Mouse (Mus musculus) splenic B cell, adult 2 months (primary cell): ENCODE data around the gene Leng1.
"Not testable (repeated sequence)": the region's sequence is repeated elsewhere in the genome, so short reads cannot be mapped to it uniquely, and the experiment has no call there.

Experiments used
- DNase-seq: peaks from one replicate; pipeline ENCODE4 v3.0.0-alpha.2; 2011; ENCODE audit warnings: low read depth, low spot score
- H3K27me3 ChIP-seq: 2 replicates; pipeline ENCODE4 v1.6.1; 2012; ENCODE audit warnings: mild to moderate bottlenecking, low read length, moderate library complexity, mixed read lengths; ENCODE audit not compliant: control insufficient read depth, poor library complexity, insufficient read depth, severe bottlenecking
- H3K36me3 ChIP-seq: 2 replicates; pipeline ENCODE4 v1.6.1; 2012; ENCODE audit warnings: mild to moderate bottlenecking, low read length, moderate library complexity, mixed read lengths; ENCODE audit not compliant: control insufficient read depth, poor library complexity, insufficient read depth, severe bottlenecking

Leng1 gene

DNA sequence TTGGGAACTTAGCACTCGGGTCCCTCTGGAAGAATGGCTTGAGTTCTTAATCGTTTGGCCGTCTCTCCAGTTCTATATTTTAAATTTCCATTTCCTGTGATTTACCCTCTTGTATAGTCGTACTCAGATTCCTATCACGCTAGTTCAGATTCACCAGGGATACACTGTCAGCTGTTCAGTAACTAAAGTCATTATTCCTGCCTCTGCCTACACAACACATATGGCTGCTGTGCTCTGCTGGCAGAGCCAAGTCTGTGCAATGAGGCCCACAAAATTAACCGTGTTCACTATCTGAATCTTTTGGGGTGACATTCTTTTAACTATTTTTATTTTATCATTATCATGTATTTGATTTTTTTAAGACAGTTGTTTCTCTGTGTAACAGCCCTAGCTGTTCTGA is 32.8 kb upstream of the Leng1 start:
- H3K27me3 ChIP-seq, result no peaks in the 10 kb centered on the region
- peaks cover 4% of the 10 kb centered on the region for H3K36me3 ChIP-seq
- no peak for DNase-seq

DNA sequence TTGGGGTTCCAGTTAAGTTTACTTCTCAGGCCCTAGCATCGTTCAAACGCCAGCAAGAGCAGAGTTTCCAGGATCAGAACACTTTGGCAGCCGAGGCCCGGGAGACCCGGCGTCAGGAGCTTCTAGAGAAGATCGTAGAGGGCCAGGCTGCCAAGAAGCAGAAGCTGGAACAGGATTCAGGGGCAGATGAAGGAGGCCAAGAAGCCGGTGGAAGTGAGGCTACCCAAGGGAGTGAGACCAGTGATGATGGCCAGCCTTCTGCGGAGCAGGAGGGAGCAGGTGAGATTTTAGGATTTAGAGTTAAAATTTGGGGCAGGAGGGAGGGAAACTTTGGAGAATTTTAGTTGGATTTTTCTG is 29.3 kb upstream of the Leng1 start:
- H3K36me3 ChIP-seq, DNase-seq, H3K27me3 ChIP-seq: not testable (repeated sequence)

DNA sequence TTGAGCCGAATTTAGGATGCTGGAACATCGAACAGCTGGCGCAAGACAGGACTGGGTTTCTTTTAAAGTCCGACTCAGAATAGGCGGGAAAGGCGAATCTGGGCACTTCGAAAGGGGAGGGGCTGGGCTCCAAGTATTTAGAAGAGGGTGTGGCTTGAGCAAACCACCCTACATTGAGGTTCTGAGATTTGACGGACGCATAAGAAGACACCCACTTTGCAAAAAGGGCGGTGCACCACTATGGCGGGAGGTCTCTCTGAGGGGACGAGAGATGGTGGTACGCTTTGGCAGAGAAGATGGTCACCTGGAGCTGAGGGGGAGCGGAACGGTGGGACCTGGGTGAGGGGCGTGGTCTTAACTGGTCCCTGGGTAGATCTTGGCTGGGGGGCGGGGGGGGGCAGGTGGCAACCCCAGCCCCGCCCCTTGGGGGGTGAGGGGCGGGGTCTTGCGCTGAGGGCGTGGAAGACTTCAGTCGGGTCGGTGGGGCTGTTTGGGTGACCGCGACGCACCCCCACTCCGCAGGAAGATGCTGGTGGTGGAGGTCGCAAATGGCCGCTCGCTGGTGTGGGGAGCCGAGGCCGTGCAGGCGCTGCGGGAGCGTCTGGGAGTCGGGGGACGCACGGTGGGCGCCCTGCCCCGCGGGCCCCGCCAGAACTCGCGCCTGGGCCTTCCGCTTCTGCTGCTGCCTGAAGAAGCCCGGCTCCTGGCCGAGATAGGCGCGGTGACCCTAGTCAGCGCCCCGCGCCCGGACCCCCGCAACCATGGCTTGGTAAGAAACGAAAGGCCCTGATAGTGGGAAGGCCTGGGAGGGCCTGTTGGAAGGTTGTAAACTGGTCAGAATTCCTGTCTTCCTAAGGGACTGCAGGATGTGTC is 28.7 kb upstream of the Leng1 start:
- Histone ChIP-seq H3K36me3 (peaks cover 7% of the 10 kb centered on the region), H3K27me3 (no peaks in the 10 kb centered on the region)
- DNase-seq, result peak; percentile 89

DNA sequence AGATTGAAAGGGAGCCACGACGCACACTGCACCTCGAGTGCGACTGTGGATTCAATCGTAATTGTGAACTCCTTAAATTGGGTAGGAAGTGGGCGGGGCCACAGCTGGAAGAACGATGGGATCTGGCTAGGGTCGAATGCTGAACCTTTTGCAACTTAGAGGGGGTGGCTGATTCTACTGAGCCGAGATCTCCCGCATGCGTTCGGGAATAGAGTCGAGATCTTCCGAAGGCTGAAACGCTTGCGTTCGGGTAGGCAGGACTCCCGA is 28.1 kb upstream of the Leng1 start:
- no peaks in the 10 kb centered on the region for H3K27me3 ChIP-seq
- DNase-seq, result no peak
- peaks cover 7% of the 10 kb centered on the region for H3K36me3 ChIP-seq

DNA sequence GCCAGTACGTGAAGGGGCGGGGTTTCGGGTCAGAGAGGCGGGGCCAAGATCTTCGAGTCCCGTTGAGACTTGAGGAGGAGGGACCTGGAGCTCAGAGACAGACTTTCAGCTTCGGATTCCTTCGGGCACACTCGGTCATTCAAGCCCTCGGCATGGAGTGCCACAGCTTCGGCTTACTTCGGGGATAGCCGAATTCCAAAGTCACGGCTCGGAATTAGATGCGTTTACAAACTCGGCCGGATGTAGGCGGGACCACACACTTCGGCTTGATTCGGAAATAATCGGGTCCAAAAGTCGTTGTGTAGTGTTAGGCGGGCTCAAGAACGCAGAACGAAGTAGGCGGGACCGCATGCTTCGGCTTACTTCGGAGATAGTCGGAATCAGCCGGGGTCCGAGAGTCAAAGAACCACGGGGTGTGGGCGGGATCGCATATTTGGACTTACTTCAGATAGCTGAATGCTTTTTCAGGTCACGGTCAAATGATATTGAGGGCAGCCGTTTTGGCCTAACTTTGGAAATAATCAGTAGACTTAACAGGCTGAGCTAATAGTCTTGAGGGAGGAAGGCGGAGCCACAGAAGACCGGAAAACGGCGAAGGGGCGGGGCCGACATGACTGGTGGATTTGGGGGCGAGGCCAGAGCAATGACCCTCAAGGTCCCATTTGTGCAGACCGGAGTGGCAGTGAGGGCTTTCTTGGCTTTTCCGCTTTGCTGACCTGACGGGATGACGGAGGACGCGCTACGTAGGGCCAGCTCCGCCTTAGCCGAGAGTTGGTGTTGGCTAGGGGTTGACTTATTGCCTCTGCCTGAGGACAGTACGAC is 27.6 kb upstream of the Leng1 start, which contains the start of gene Mboat7:
TSS of gene Mboat7 (minus strand) at position 537 of the 822 bp plus-strand sequence.
- peak; percentile 97 for DNase-seq
- Histone ChIP-seq H3K36me3 (peaks cover 4% of the 10 kb centered on the region), H3K27me3 (no peaks in the 10 kb centered on the region)

DNA sequence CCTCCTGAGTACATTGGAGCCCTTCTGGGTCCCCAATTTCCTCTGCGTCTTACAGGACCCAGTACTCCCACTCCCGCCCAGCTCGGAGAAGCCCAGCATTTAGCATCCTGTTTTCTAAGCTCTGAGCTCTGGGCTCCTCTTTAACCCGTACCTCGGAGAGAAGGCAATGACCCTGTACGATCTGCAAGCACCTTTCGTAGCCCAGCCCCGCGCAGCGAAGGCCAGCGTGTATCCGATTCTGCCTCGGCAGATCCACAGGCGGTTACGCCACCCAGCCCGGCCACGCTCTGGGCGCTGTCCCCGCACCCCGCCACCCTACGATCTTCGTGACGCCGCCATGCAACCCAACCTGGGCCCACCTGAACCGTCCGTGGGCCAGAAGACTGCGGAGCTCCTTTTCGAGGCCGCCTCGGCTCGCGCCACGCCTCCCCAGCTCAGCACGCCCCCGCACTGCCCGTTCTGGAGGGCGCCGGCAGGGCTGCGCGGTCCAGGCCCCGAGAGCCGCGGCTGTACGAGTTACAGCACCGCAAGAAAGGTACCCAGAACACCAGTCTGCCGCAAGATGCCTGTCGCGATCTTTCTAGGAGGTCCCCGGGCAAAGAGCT is 26.8 kb upstream of the Leng1 start, which contains the start of gene Tsen34:
TSS of gene Tsen34 (plus strand) at position 482 of the 605 bp plus-strand sequence.
- Histone ChIP-seq H3K27me3 (no peaks in the 10 kb centered on the region), H3K36me3 (peaks cover 4% of the 10 kb centered on the region)
- DNase-seq, result no peak

DNA sequence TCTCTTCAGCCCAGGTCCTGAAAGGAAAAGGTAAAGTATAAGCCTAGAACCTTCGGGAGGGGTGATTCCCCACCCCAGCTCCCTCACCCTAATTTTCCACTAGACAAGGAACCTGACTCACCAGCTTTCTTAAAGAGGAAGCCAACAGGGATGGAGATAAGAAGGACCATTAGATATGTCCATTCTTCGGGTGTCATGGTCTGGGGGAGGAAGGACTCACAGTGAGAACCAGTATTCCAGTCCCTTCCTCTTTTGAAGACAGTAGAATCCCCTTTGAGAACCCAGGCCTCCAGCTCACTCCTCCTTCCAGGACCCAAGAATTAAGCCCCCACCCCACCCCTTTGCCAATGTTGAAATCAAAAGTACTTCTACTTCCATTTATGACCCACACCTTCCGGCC is 26.3 kb upstream of the Leng1 start:
- H3K36me3 ChIP-seq, result peaks cover 5% of the 10 kb centered on the region
- DNase-seq, result no peak
- H3K27me3 ChIP-seq, result no peaks in the 10 kb centered on the region

DNA sequence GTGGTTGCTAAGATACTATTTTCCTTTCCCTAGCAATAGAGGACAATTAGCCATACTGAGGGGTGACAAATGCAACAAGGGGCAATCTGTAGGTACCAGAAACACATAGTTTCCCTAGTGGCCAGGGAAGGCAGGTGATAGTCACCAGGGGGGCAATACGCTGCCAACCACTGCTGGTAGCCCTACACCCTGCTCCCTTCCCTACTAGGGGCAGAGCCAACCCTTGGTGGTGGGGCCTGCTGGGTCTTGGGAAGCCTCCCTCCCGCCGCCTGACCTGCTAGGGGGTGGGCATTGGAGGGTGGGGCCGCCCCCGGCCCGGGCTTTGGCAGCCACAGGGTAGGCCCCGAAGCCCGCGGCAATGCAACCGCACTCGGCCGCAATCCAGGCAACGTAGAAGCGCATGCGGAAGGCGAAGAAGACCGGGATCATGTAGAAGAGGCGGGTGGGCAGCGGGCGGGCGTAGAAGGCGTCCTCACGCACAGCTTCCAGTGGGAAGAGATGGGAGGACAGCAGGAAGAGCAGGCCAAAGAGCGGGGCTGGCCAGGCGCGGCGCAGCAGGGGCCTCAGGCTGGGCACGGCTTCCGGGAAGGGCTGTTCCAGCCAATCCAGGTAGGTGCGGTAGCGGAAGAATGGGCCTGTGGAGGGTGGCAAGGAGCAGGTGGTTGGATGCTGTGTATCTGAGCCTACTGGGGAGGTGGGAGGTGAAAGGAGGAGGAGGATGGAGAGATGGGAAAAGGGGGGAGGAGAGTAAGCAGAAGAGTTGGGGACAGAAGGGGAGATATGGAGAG is 20.0 kb upstream of the Leng1 start:
- no peak for DNase-seq
- Histone ChIP-seq H3K36me3 (peaks cover 16% of the 10 kb centered on the region), H3K27me3 (no peaks in the 10 kb centered on the region)

DNA sequence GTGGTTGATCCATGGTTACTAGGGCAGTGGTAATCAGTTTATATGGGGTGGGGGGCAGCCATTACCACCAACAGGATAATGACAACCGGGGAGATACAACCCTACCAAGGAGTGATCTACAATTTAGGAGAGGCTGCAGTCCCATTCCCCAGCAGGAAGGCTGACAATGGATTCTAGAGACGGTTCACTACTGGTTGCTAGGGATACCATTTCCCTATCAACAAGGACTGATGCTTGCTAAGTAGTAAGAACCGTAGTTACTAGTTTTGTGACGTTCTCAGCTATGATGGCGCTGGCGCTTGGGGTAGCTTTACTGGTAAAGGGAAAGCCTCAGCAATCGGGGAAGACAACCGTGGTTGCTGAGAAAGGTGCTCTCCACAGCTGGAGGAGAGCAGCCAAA is 19.1 kb upstream of the Leng1 start:
- Histone ChIP-seq H3K36me3 (peaks cover 13% of the 10 kb centered on the region), H3K27me3 (no peaks in the 10 kb centered on the region)
- no peak for DNase-seq

DNA sequence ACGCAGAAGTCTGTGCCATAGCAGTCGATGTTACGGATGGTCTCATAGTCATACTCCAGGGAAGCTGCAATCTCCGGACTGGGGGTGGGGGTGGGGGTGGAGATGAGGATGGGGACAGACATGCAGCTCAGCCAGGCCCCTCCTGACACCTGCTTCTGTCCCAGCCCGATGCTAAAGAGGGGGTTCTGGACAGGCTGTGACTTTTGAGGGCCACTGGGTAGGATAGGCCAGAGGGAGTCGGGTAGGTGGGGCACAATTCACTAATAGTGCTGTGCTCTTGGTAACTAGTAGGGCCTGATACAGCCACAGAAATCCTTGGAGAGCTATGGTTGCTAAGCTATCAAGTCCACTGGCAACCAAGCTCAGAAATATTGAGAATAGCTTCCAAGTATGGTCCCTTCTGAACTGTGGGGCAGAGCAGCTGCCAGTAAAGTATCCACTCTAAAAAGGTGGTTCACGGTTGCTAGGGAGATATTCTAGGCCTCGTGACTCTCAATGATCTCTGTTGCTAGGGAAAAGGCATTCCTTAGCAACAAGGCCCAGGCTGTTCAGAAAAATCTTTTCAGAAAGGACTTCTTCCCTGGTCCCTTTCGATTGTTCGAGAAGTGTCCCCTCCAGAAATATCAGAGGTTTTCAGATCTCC is 18.4 kb upstream of the Leng1 start:
- no peaks in the 10 kb centered on the region for H3K27me3 ChIP-seq
- no peak for DNase-seq
- H3K36me3 ChIP-seq, result peaks cover 14% of the 10 kb centered on the region

DNA sequence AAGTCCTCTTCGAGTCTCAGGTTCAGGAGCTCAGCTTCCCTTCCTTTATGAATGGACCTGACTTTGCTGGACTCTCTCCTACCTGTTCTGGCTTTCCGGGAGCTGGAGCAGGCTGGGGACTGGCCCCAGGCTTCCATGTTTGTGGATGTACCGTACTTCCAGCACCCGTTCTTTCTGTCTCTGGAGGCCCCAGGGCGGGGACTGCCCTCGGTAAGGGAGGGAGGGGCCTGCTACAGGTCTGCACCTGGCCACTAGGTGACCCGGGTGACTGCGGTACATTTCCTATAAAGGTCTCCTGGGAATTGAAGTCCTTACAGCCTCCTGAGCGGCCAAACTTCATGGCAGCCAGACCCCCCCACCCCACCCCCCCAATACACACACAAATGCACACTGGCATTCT is 11.7 kb upstream of the Leng1 start, which contains the start of gene Tmc4:
TSS of gene Tmc4 (minus strand) at position 212 of the 400 bp plus-strand sequence.
- no peaks in the 10 kb centered on the region for H3K27me3 ChIP-seq
- peaks cover 5% of the 10 kb centered on the region for H3K36me3 ChIP-seq
- no peak for DNase-seq

DNA sequence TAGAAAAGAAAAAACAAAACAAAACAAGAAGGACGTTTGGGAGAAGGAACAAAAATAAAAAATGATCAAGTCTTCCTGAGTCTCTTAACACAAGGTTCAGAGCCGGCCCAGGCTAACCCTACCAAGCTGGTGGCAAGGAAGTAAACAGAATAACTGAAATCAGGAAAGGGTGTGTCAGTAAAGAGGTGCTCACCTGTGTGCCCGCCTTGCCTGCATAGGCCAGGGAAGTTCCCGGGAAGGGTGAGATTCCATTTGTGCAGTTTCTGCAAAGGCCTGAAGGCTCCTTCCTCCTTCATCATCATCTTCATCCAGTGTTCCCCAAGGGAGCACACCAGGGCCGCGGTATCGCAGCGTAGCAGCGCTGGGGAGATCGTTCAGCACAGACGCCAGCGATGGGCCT is 10.7 kb upstream of the Leng1 start:
- Histone ChIP-seq H3K27me3 (no peaks in the 10 kb centered on the region), H3K36me3 (peaks cover 5% of the 10 kb centered on the region)
- no peak for DNase-seq

DNA sequence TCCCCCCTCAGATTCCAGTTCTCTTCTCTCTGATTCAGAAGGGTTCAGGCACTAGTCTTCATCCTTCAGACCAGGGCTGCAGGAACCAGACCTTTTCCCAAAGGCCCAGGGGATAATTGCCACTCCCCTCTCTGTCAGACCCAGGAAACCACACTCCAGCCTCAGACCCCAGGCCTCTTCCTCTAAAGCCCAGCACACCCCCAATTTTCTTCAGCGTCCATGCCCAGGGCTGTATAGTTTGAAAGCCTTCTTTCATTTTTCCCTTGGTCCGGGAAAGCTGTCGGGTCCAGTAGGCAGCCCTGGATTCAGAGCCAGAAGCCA is 9.5 kb upstream of the Leng1 start:
- no peak for DNase-seq
- peaks cover 3% of the 10 kb centered on the region for H3K36me3 ChIP-seq
- H3K27me3 ChIP-seq, result no peaks in the 10 kb centered on the region

DNA sequence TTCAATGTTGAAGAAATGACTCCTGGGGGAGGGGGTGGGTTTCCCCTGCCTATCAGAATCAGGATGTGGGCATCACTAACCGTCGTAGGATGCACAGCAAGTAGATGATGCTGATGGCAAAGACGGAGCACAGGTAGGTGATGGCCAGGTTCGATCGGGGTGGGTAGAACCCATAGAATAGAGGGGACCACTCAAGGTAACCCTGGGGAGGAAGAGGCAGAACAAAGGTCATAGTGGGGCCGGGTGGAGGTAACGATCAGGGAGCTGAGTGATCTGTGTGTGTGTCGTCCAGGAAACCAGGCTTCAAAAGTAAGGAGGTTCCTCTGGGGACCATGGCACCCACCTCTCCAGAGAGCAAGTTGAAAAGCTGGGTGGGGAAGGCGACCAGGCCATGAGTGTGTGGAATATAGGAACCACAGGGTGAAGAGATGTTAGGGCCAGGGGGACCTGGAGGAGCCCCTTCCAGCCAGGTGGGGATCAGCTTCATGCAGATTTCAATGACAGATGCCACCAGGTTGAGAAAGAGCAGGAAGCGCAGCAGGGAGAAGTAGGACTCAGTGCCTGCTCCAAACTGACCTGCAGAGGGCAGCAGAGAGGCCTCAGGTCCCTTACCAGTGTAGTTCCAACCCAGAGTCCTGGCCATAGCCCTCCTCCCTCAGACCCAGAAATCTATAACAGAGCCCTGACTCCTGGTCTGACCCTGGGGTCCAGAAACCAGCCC is 9.0 kb upstream of the Leng1 start:
- H3K36me3 ChIP-seq, result peaks cover 3% of the 10 kb centered on the region
- H3K27me3 ChIP-seq, result no peaks in the 10 kb centered on the region
- peak; percentile 89 for DNase-seq
